Mouse (Mus musculus) spleen, adult 12 weeks (tissue): ENCODE measurements at regions not wholly inside any gene's neighbourhood (a gene's known extent, or its start where the extent isn't known, plus 50 kb on each side); places are given as distances from the start of the nearest gene placed in this dataset.

ENCODE experiments used
- DNase-seq: peaks from one replicate; pipeline ENCODE4 v3.0.0; 2022; ENCODE audit warnings: low spot score

DNA sequence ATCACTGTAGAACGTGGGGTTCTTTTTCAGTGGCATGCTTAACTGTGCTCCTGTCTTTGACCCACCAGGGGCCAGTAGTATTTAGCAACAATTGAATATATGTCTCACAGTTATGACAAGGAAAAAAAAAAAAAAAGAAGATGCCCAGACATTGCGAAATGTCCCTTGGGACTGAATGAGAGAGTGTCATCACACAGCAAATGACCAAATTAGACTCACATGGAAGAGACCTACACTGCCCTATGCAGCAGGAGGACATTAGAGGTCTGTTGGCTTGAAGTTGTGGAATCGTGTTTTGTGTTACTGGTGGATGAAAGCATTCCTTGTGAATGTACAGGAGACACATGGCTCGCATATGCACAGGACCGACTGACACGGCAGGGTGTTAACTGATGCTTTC is 214.3 kb upstream of the Maf start:
- DNase-seq, result no peak

DNA sequence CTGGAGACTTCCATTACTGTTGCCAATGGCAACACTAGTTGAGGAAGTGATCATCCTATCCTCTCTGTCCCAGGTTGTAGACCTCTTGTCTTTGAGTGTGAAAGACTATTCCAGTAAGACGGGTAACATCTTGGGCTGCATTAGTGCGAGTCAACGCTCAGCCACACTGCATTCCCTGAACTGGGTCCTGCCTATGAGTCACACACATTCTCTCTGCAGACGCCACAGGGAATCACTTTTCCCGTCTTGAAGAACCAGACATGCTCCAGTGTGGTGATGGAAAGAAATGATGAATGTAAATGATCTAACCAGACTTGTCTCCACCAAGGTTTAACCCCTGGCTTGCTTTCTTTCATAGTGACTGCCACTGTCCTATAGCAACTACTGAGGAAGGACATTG is 199.1 kb upstream of the Maf start:
- no peak for DNase-seq

DNA sequence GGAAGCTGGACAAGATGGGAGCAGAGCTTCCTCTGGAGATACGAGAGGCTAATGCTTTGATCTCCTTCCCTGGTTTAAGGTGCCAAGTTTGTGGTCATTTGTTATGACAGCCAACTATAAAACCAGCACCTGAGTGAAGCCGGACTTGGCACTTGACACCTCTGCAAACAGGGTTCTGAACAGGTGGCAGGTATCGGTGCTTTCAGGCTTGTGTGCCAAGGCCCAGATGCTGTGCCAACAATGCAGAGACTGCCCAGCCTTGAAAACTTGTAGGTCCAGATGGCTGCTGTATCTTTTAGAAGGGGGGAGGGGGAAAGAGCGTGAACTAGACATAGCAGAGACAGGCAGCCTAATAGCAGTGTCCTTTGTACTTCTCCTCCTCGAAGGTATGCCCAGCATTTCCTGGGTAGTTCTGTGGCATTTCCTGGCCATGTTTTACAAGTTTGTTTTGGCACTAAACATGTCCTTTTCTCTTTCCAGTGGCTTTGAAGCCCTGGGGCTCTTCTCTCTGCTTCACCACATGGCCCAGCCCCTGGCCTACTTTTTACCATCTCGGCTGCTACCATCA is 196.3 kb upstream of the Maf start:
- no peak for DNase-seq

DNA sequence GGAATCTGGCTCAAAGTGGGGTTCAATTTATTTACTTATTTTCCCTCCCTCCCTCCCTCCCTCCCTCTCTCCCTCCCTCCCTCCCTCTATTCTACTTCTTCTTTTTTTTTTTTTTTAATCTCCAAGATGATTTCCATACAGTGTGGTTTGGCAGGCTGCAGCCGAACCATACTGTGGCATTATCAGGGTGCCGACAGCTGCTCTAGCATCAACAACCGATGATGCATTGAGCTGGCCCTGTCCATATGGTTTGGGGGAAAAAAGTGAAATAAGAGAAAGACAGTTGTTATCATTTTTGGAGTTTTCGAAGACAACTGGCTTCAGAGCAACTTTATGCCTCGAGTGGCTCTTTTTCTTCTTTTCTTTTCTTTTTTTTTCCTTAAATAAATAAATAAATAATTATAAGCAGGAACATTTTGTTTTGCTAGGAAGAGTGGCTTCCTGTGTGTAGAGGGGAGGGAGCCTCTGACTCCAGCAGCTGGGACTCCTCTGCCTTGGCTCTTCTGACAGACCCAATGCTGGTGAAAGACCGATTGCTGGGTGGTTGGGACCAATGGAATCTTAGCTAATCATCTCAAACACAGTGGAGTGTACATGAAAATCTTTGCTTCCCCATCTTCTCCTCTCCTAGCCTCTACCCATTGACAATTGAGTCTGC is 190.1 kb upstream of the Maf start:
- DNase-seq, result no peak

DNA sequence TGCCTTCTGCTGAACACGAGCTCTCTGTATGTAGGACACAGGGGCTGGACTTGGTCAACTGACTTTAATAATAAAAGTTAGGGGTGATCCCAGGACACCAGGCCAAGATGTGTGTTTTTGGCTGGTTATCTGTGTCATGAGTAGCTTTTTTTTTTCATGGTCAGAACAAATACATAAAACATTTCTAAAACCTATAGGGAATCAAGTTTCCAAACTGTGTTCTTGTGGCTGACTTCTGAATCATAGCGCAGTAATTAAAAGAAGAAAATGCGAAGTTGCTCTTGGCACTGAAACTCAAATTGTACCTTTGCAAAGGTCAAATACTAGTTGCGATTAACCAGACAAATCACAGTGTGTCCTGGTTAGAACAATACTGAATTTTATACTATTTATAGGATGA is 189.5 kb upstream of the Maf start:
- no peak for DNase-seq

DNA sequence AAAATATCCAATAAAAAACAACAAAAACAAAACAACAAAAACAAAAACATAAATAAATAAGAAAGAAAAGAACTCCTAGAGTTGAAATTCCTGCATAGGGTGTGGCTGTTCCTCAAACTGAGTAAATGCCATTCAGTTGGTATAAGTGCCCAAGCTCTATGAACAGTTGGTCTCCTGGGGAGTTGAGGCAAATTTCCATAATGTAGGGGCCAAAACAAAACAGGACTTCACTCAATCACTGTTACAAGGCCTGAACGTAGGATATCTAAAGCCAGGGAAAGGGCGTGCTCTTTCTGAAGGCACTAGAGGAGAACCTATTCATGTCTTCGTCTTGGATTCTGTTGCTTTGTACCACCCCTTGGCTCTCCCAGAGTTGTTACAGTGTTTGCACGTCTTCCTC is 188.5 kb upstream of the Maf start:
- DNase-seq, result no peak

DNA sequence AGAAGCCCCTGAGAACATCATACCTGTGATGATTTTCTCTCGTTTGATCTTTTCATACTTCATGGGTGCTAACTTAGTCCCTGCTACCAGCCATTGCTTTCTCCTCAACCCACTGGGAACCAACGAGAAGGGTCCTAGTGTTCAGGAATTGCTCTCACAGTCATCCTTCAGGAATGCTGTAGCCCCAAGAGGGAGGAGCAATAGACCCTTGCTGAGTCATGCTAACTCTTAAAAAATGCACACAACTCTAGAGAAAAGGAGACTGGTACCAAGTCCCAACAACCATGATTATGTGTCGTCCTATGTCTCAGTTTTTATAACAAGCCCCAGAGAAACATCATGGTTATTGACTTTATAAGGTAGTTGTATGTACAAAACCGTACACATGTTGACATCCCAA is 180.7 kb upstream of the Maf start:
- DNase-seq, result no peak

DNA sequence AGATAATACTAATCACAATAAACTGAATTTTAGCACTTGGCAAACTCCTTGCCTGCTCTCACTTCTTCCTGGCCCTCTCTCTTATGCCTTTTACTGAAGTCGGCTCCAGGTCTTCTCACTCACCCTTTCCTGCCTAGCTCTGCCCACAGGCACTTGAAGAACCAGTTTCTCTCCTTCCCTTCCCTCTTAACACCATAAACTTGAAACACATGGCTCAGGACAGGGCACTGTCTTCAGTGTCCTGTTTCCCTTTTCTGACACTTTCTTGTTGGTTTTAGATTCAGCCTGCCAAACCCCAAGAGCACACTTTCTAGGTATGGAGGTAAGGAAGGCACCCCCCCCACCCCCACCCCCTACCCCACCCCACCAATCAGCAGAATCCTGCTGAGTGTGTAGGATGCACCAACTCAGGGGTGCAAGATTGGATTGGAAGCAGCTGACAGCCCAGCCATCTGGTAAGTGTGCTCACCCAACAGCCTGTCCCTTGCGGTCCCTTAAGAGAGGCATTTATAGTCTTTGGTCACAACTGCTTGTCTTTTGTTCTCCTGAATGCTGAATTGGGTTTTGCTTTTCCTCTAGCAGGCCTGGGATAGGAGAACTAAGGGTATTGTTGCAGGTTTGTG is 177.6 kb upstream of the Maf start:
- no peak for DNase-seq

DNA sequence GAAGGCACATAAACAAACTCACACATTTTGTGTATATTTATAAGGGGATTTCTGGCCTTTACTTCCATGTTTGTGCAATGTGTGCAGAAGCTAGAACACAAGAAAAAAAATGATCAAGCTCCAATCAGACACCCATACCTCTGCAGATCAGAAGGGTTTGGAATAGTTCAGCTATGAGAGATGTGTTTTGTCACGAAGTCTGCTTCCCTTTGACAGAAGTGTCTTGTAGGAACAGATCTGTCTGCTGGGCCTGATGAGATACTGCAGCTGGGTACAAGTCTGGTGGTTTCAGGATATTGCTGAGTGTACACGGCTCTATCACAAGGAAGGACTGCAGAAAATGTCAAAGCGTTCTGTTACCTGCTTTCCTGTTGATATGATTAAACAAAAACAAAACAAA is 176.2 kb upstream of the Maf start:
- no peak for DNase-seq

DNA sequence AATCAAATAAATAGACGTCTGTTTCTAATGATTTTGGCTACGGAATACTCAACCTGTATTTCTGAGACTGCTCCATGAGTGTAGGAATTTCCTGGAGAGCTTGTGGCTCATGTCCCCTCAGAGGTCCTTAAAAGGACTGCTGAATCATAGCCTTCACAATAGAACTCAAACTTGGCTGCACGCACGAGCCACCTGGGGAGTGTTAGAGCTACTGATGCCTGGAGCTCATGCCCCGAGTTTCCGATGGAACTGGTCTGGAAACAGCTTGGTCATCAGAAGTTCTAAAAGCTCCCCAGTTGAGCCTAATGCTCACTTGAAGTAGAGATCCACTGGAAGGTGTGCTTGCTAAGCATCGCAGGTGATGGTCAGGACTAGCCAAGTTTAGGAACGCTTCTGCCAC is 174.3 kb upstream of the Maf start:
- no peak for DNase-seq

DNA sequence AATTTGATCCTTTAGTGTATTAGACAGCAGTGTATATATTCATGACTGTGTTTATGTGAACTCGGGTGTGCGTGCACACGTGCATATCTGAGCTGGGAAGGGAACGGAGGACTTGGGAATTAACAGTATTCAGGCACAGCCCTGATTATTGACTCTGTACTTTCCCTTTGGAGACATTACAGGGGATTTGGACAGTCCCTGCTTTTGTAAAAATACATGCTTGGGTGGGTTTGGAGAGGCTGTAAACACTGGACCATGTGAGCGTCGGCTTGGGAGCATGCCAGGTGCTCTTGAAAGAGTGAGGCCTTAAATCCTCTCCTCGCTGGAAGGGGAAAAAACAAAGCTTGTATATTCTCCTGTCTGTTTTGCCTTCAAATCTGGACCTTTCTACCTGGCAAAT is 167.2 kb upstream of the Maf start:
- DNase-seq, result no peak

DNA sequence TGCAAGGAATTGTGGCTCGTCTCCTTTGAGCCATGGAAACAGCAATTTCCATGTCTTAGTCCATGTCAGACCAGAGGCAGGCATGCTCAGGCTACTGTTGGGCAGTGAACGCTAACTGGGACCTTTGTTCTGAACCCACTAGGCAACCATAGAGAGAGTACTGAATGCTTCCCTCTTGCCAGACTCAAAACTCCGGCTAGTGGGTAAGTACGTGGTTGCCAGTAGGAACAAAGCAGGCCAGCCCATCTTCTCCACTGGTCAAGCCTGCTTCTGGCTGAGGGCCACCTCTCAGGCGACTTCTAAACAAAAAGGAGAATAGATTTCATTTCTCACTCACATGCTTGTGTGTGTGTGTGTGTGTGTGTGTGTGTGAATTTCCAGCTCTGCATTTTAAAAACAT is 163.8 kb upstream of the Maf start:
- DNase-seq, result no peak

DNA sequence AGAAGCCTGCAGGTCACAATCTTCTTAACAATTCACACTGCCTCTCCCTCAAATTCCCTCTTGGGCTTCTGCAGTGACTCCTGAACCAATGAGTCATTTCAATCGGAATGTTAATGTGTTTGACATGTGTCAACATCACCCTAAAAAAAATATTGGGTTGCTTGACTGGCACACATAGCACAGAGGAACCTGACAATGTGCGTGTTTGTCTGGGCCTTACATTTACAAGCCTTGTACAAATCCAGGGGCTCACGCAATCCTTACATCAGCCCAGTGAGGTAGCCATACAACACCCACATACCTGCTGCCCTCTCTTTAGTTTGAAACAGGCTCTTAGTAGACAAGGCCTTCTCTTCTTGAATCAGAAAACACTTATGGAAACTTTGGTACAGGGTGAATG is 153.8 kb upstream of the Maf start:
- DNase-seq, result no peak

DNA sequence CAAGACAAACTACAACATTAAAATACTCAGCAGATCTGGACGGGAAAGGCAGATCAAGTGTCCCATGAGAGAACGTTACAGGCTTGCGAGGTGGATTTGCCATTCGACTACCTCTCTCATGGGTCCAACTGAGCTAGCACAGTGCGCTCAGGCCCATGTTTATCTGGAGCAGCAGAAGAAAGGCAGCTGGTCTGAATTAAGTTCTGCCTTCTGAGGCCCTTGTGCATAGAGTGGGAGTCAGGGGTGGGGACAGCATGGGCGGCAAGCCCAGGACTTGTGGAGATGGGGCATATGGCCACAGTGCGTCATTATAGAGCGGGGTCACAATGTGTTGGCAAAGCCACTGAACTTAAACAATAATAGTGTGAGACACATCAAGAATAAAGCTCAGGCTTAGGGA is 151.8 kb upstream of the Maf start:
- no peak for DNase-seq

DNA sequence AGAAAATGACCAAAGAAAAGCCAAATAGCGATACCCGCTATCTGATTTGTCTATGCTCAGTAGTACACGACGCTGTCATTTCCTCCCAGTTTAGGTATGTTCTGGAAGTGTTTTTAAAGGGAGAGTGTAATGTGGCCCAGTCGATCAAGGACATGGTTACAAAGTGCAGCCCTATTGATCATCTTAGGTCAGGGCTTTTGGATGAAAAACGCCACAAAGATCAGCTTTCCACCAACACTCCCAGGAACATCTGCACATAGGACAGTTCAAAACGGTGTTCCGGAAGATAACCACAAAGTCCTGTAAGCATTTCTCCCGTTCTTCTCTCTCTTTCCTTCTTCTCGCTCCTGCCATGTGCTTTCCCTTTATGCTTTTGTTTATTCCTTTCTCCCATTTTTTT is 149.2 kb upstream of the Maf start:
- DNase-seq, result no peak

DNA sequence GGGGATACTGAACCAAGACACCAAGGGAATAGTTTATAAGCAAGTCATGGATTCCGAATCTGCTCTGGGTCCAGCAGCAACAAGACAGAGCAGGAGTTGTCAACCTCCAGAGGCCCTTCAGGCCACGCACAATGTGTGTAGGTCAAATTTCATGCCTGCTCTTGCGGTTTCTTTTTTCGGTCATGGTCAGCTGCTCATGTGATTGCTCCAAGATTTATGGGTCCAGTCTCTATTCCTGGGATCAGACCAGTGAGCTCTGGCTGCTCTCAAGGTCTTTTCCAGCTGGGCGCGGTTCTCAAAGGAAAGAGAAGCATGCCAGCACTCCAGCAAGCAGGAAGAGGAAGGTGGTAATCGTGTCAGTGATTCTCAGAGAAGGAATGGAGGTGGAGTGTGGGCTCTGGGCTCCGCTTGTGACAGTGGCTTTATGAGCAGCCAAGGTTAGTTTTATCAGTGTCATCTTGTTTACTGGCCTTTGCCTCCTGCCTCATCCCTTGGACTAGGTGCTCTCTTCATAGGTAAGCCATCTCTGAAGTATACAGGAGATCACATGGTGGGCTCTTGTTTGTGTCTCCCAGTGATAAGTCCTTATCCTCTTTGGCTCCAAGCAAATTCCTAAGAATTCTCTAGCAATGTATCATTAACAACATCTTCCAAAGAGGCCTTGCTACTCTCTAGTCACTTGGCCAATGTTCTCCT is 148.5 kb upstream of the Maf start:
- no peak for DNase-seq

DNA sequence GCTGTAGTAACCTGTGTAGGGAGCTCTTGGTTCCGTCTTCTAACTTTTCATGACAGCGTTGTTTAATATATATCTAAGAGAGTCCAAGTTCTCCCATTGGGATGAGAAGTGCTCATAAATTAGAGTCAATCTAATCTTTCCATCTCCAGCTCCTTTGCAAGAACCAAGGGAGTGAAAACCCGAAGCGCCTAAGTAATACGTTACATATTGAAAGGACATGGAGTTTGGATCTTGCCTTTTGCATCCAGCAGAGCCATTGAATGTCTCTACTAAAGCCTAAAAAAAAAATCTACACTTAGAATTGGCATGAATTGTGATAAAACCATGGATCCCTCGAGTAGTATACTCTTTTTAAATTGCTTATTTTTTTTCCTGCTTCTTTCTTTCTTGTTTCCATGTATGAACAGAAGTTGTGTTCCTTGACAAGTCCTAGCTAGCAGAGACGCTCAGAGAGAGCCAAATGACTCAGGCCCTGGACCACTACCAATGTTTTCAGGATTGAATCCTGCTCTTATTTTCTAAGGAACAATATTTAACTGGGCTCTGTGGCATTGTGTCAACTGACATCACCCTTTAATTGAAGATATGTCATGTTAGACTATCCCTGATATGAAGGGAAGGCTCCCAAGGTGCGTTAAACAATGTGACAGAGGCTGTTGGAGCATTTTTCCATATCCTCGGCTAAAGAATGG is 146.8 kb upstream of the Maf start:
- no peak for DNase-seq

DNA sequence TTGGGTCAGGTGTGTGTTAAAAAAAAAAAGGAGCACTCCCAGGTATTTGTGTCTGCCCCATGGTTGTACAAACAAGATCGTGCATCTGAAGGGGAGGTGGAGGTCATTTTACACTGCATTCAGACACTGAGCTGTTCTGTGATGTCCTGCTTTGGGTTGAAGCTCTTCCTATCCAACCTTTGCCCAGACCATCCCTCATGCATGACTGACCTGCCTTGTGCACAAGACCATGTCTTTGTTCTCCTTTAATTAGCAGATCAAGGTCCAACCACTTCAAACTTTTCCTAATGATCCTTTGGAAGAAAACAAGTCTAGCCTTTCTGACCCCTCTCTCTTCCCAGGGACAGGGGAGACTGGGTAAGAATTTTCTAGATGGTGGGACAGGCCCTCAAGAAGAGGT is 143.0 kb upstream of the Maf start:
- no peak for DNase-seq

DNA sequence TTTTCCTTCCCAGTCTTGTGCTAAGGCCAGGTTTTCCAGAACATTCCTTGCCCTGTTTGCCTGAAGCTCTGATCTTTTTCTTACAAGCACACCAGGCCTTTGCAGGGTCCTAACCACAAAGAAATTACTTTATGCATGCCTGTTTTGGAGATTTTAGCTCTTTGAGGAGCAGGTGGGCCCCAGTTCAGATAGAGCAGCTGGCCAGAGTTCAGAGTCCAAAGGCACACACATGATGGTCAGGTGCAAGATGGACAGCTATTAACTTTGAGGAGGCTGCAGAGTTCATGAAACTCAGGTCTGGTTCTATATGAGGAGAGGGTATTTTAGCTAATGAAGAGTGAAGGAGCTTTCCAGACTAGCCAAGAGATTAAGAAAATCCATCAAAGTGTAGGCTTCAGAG is 125.8 kb upstream of the Maf start:
- no peak for DNase-seq

DNA sequence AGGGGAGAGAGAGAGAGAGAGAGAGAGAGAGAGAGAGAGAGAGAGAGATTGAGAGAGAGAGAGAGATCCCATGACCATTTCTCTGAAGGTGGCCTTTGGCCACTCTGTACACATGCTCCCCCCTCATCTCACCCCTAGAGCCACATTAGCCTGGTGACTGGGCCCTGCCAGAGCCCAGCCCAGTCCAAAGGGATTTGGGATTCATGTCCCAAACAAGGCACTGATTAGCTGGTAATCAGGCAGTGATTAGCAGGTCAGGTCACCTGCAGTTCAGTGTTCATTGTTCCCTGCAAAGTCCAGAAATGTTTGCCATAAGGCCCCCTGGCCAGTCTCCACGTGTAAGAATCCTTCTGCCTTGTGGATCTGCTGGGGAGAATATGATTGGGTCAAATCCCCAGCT is 124.1 kb upstream of the Maf start:
- DNase-seq, result no peak

DNA sequence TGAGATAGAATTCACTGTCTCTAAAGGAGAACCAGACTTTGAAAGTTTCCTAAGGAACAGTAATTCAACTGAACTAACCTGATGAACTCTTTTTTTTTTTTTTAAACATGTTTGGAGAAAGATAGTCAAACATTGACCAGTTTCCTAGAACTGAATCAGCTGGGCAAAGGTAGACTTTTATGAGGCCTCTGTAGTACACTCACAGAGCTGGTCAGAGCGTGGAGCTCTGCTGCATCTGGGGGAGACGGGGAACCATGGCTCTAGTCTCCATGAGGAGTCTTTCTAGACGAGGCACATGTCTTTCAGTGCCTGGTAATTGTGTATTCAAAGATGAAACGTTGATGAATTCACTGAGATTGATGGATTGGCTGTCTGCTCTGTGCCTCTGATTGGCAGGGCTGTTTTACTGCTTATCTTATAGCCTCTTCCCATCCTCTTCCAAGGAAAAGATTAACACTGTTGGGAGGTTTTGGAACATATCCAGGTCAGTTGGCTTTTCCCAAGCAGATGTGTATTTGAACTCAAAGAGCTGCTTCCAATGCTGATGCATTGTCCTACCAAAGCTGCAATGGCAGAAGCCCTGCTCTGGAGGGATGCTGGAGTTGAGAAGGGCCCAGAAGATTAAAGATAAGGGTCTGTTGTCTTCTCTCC is 122.5 kb upstream of the Maf start:
- DNase-seq, result no peak

DNA sequence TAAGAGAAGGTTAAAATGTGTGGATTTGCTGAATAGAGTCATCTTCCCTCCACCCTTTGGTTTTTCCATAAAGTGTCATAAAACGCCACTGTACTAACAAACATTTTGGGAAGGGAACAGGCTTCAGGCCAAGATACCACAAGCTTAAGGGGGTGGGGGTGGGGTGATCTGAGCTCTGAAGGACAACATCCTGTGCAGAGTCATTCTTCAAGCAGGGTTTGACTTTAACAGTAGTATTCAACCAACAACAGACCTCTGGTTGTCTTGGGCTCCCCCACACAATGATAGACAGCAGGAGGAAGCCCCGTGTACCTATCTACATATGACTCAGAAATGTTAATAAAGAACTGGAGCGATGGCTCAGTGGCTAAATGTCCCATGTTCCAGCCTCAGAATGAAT is 118.9 kb upstream of the Maf start:
- no peak for DNase-seq
